Mouse (Mus musculus): Measurements from ENCODE around the gene Abcd3. TPM values are rescaled to one million over a fixed set of nuclear protein-coding genes. Genes with fewer than 3 reads are reported as not detected.

The Abcd3 gene
- total and polyA plus RNA-seq, 3 experiments = 14.8 to 61.4 (median 29.9) TPM

GRCm38 (mm10) chr3:121737901-121738300, 77.2 kb downstream of the Abcd3 start:
- no peaks in the 10 kb centered on the region for H3K9me3 ChIP-seq (replicated peaks; ENCODE audit: insufficient read depth, low read length)
- DNase-seq (ENCODE audit: low read depth, low spot score) = no peak
- no peaks in the 10 kb centered on the region for H3K27me3 ChIP-seq (ENCODE audit: control insufficient read depth in 1 of 2, insufficient read depth in 2 of 2, low read length in 2 of 2)
- H3K4me1 ChIP-seq (ENCODE audit: control insufficient read depth in 1 of 2, insufficient read depth in 2 of 2, low read length in 2 of 2) = no peaks in the 10 kb centered on the region
- no peak for TF ChIP-seq POLR2AphosphoS2 (IDR thresholded peaks at IDR 0.05; ENCODE audit: low read length)
- no peak for TF ChIP-seq POLR2A (IDR thresholded peaks at IDR 0.05; ENCODE audit: control insufficient read depth in 1 of 2, insufficient read depth in 1 of 2, low read depth in 1 of 2, low read length in 2 of 2, poor library complexity in 1 of 2)
- TF ChIP-seq KAT2A (conservative IDR thresholded peaks at IDR 0.05; ENCODE audit: low read depth, low read length) = no peak
- TF ChIP-seq USF2 (IDR thresholded peaks at IDR 0.05; ENCODE audit: borderline replicate concordance in 1 of 2, insufficient read depth in 1 of 2, low read depth in 1 of 2, low read length in 2 of 2) = no peak
- no peak for TF ChIP-seq RCOR1 (IDR thresholded peaks at IDR 0.05; ENCODE audit: low read depth, low read length)
- no peak for TF ChIP-seq MAFK (IDR thresholded peaks at IDR 0.05; ENCODE audit: borderline replicate concordance, low read depth, low read length)
- no peak for TF ChIP-seq BHLHE40 (IDR thresholded peaks at IDR 0.05; ENCODE audit: borderline replicate concordance, low read depth, low read length)
- H3K79me2 ChIP-seq (ENCODE audit: control insufficient read depth, insufficient read depth, low read length, poor library complexity) = no peaks in the 10 kb centered on the region
- no peak overlapping the region for H3K27ac ChIP-seq (ENCODE audit: control insufficient read depth, low read depth, low read length)
- H3K4me3 ChIP-seq (ENCODE audit: control insufficient read depth in 1 of 2, insufficient read depth in 1 of 2, low read depth in 2 of 2, low read length in 2 of 2) = no peak overlapping the region
- H3K36me3 ChIP-seq (ENCODE audit: control insufficient read depth in 1 of 2, insufficient read depth in 2 of 2, low read length in 2 of 2) = no peaks in the 10 kb centered on the region
- H3K9ac ChIP-seq (ENCODE audit: control insufficient read depth, low read depth, low read length, poor library complexity, severe bottlenecking) = no peak overlapping the region

DNA sequence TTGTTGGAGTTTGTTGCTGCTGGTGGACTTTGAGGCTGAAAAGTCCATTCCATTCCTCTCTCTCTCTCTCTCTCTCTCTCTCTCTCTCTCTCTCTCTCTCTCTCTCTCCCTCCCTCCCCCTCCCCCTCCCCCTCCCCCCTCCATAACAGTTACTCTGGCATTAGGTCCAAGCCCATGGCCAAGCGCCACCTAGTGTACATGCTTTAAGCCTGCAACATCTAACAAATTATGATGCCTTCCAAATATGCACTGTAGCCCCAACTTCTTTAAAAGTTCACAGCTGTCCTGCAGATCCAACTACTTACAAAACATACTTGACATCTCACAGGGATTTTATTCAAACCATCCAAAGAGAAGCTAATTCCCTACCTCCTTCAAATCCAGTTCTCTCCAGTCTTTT, 77.6 kb downstream of the Abcd3 start:
- no peaks in the 10 kb centered on the region for H3K79me2 ChIP-seq (ENCODE audit: control insufficient read depth, insufficient read depth, low read length, poor library complexity)
- no peak for TF ChIP-seq POLR2AphosphoS2 (IDR thresholded peaks at IDR 0.05; ENCODE audit: low read length)
- TF ChIP-seq ETS1 (IDR thresholded peaks at IDR 0.05; ENCODE audit: low read depth, low read length) = no peak
- TF ChIP-seq ZNF384 (IDR thresholded peaks at IDR 0.05; ENCODE audit: low read depth, low read length) = no peak
- TF ChIP-seq JUND (IDR thresholded peaks at IDR 0.05; ENCODE audit: low read depth, low read length) = no peak
- TF ChIP-seq TAL1 (IDR thresholded peaks at IDR 0.05; ENCODE audit: low read length) = no peak
- no peak for TF ChIP-seq GATA1 (IDR thresholded peaks at IDR 0.05; ENCODE audit: low read depth, low read length)
- no peaks in the 10 kb centered on the region for H3K27me3 ChIP-seq (ENCODE audit: control insufficient read depth in 1 of 2, insufficient read depth in 2 of 2, low read length in 2 of 2)
- DNase-seq (ENCODE audit: low read depth, low spot score) = no peak
- H3K4me1 ChIP-seq (ENCODE audit: control insufficient read depth in 1 of 2, insufficient read depth in 2 of 2, low read length in 2 of 2) = no peaks in the 10 kb centered on the region
- no peak overlapping the region for H3K4me3 ChIP-seq (ENCODE audit: control insufficient read depth in 1 of 2, insufficient read depth in 1 of 2, low read depth in 2 of 2, low read length in 2 of 2)
- no peaks in the 10 kb centered on the region for H3K36me3 ChIP-seq (ENCODE audit: control insufficient read depth in 1 of 2, insufficient read depth in 2 of 2, low read length in 2 of 2)
- H3K9ac ChIP-seq (ENCODE audit: control insufficient read depth, low read depth, low read length, poor library complexity, severe bottlenecking) = no peak overlapping the region
- H3K27ac ChIP-seq (ENCODE audit: control insufficient read depth, low read depth, low read length) = no peak overlapping the region
- no peaks in the 10 kb centered on the region for H3K9me3 ChIP-seq (replicated peaks; ENCODE audit: insufficient read depth, low read length)

GRCm38 (mm10) chr3:121736025-121736744, 78.9 kb downstream of the Abcd3 start:
- TF ChIP-seq RAD21 (IDR thresholded peaks at IDR 0.05; ENCODE audit: low read depth, low read length) = peak; percentile 59
- no peak for TF ChIP-seq TAL1 (IDR thresholded peaks at IDR 0.05; ENCODE audit: low read length)
- TF ChIP-seq MYB (IDR thresholded peaks at IDR 0.05; ENCODE audit: low read depth, low read length) = no peak
- no peak for TF ChIP-seq KAT2A (conservative IDR thresholded peaks at IDR 0.05; ENCODE audit: low read depth, low read length)
- no peak for TF ChIP-seq E2F4 (IDR thresholded peaks at IDR 0.05; ENCODE audit: borderline replicate concordance, low read depth, low read length)
- peak; percentile 55 to 86 (median 82) for TF ChIP-seq CTCF (IDR thresholded peaks at IDR 0.05 in 2 of 3, conservative IDR thresholded peaks at IDR 0.05 in 1 of 3; ENCODE audit: control insufficient read depth in 1 of 3, insufficient read depth in 1 of 3, low read depth in 2 of 3, low read length in 3 of 3, poor library complexity in 1 of 3, severe bottlenecking in 1 of 3)
- no peak for TF ChIP-seq MYC (IDR thresholded peaks at IDR 0.05; ENCODE audit: low read depth, low read length)
- peak; percentile 89 for TF ChIP-seq SMC3 (IDR thresholded peaks at IDR 0.05; ENCODE audit: low read depth, low read length)
- TF ChIP-seq ZMIZ1 (IDR thresholded peaks at IDR 0.05; ENCODE audit: low read depth, low read length) = no peak
- TF ChIP-seq MXI1 (IDR thresholded peaks at IDR 0.05; ENCODE audit: low read depth, low read length) = no peak
- no peak for TF ChIP-seq GATA1 (IDR thresholded peaks at IDR 0.05; ENCODE audit: low read depth, low read length)
- TF ChIP-seq ZC3H11A (IDR thresholded peaks at IDR 0.05; ENCODE audit: low read depth, low read length) = peak; percentile 53
- TF ChIP-seq USF2 (IDR thresholded peaks at IDR 0.05; ENCODE audit: borderline replicate concordance in 1 of 2, insufficient read depth in 1 of 2, low read depth in 1 of 2, low read length in 2 of 2) = no peak
- no peak for TF ChIP-seq TBP (IDR thresholded peaks at IDR 0.05; ENCODE audit: low read depth, low read length)
- no peak for TF ChIP-seq CHD2 (IDR thresholded peaks at IDR 0.05; ENCODE audit: low read length)
- no peaks in the 10 kb centered on the region for H3K79me2 ChIP-seq (ENCODE audit: control insufficient read depth, insufficient read depth, low read length, poor library complexity)
- DNase-seq (ENCODE audit: low read depth, low spot score) = peak; percentile 70
- no peak overlapping the region for H3K27ac ChIP-seq (ENCODE audit: control insufficient read depth, low read depth, low read length)
- H3K4me3 ChIP-seq (ENCODE audit: control insufficient read depth in 1 of 2, insufficient read depth in 1 of 2, low read depth in 2 of 2, low read length in 2 of 2) = no peak overlapping the region
- no peaks in the 10 kb centered on the region; a peak in 1 of 4 replicates for H3K27me3 ChIP-seq (ENCODE audit: control insufficient read depth in 1 of 2, insufficient read depth in 2 of 2, low read length in 2 of 2)
- H3K36me3 ChIP-seq (ENCODE audit: control insufficient read depth in 1 of 2, insufficient read depth in 2 of 2, low read length in 2 of 2) = no peaks in the 10 kb centered on the region
- no peak overlapping the region for H3K9ac ChIP-seq (ENCODE audit: control insufficient read depth, low read depth, low read length, poor library complexity, severe bottlenecking)
- no peaks in the 10 kb centered on the region for H3K4me1 ChIP-seq (ENCODE audit: control insufficient read depth in 1 of 2, insufficient read depth in 2 of 2, low read length in 2 of 2)
- H3K9me3 ChIP-seq (replicated peaks; ENCODE audit: insufficient read depth, low read length) = no peaks in the 10 kb centered on the region

Measured in MEL (cell line).